Mouse (Mus musculus) myocyte (in vitro differentiated cells): ENCODE data around the gene Olfr1417.

Source experiments
- CEBPB ChIP-seq: IDR thresholded peaks from 2 replicates; pipeline ENCODE4 v1.6.1; 2011; ENCODE audit warnings: mild to moderate bottlenecking, moderate library complexity; ENCODE audit not compliant: poor library complexity, insufficient read depth, severe bottlenecking
- E2F4 ChIP-seq: IDR thresholded peaks from one replicate; pipeline ENCODE4 v1.6.1; 2011; ENCODE audit warnings: mild to moderate bottlenecking, control low read depth, moderate library complexity; ENCODE audit not compliant: insufficient read depth
- MAX ChIP-seq: IDR thresholded peaks from one replicate; pipeline ENCODE4 v1.6.1; 2011; ENCODE audit warnings: low read depth, mild to moderate bottlenecking, control low read depth
- MYOD1 ChIP-seq, 3 experiments: IDR thresholded peaks; one replicate each; pipeline ENCODE4 v1.6.1; 2011; ENCODE audit warnings: control low read depth in 2 of 3, low read depth in 2 of 3, mild to moderate bottlenecking in 2 of 3, moderate library complexity in 1 of 3; ENCODE audit not compliant: insufficient read length in 2 of 3, control insufficient read depth in 1 of 3
- MYOG ChIP-seq, 3 experiments: IDR thresholded peaks; one replicate each; pipeline ENCODE4 v1.6.1; 2011; ENCODE audit warnings: control low read depth in 2 of 3, low read depth in 2 of 3, mild to moderate bottlenecking in 2 of 3; ENCODE audit not compliant: insufficient read length in 2 of 3, control insufficient read depth in 1 of 3, insufficient read depth in 1 of 3
- POLR2A ChIP-seq: IDR thresholded peaks from one replicate; pipeline ENCODE4 v1.6.1; 2011; ENCODE audit warnings: low read depth, mild to moderate bottlenecking, control low read depth, moderate library complexity; ENCODE audit not compliant: insufficient read length
- POLR2AphosphoS2 ChIP-seq: IDR thresholded peaks from one replicate; pipeline ENCODE4 v1.6.1; 2011; ENCODE audit warnings: low read depth, control low read depth; ENCODE audit not compliant: insufficient read length
- TCF12 ChIP-seq: IDR thresholded peaks from one replicate; pipeline ENCODE4 v1.6.1; 2011; ENCODE audit warnings: mild to moderate bottlenecking, control low read depth; ENCODE audit not compliant: poor library complexity, insufficient read depth, severe bottlenecking
- TCF3 ChIP-seq: IDR thresholded peaks from one replicate; pipeline ENCODE4 v1.6.1; 2011; ENCODE audit warnings: low read depth, control low read depth; ENCODE audit not compliant: insufficient read length
- USF1 ChIP-seq: IDR thresholded peaks from one replicate; pipeline ENCODE4 v1.6.1; 2011; ENCODE audit warnings: low read depth, mild to moderate bottlenecking, control low read depth, moderate library complexity

GRCm38 (mm10) chr19:11813136-11813535 is 25.9 kb downstream of the Olfr1417 start:
- TF ChIP-seq POLR2A (no peak), MAX (no peak), MYOD1 (IDR thresholded peaks at IDR 0.05; ENCODE audit: control insufficient read depth in 1 of 3, insufficient read length in 2 of 3, low read depth in 2 of 3) (no peak), USF1 (no peak), TCF12 (no peak), E2F4 (no peak), POLR2AphosphoS2 (no peak), TCF3 (no peak), MYOG (IDR thresholded peaks at IDR 0.05; ENCODE audit: control insufficient read depth in 1 of 3, insufficient read depth in 1 of 3, insufficient read length in 2 of 3, low read depth in 2 of 3) (no peak), CEBPB (no peak)
